Mouse (Mus musculus): ENCODE data around the gene Taok1.
"Not testable (repeated sequence)": the region's sequence is repeated elsewhere in the genome, so short reads cannot be mapped to it uniquely, and the experiment has no call there.

Taok1 gene

DNA sequence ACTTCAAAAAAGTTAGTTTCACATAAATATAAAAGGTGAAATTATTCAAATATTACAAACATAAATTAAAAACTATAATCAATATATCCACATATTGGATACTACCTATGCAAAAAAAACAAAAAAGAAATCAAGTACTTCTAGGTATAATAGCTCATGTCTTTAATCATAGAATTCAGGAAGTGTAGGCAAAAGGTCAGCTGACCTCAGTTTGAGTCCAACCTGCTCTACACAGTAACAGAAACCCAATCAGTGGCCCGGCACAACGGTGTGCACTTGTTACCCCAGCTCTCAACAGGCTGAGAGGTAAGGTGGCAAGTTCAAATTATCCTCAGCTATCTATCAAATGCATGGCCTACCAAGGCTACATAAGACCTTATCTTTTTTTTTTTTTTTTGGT lies 16.8 kb downstream of the Taok1 start:
- in situ Hi-C loops (cut with MboI; ENCODE audit: unreplicated experiment in 2 of 2), result no loop called here

DNA sequence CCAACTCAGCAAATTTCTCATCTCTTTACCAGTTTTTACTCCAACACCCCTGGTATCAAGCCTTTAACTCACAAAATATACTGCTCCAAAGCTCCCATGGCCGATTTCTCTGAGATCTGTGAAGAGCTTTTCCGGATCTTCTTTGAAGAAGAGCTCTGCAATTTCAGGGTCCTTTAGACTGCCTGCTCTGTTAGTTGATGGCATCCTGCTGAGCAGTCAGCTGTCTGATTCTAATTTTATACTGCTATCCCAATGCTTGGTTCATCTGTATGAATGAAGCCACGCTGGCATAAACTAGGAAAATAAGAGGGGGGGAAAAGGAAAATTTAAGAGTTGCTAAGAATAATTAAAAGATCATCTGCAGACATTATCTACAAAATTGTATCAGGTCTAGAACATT lies 22.4 kb downstream of the Taok1 start:
- in situ Hi-C loops (cut with MboI; ENCODE audit: unreplicated experiment in 2 of 2), result no loop called here

DNA sequence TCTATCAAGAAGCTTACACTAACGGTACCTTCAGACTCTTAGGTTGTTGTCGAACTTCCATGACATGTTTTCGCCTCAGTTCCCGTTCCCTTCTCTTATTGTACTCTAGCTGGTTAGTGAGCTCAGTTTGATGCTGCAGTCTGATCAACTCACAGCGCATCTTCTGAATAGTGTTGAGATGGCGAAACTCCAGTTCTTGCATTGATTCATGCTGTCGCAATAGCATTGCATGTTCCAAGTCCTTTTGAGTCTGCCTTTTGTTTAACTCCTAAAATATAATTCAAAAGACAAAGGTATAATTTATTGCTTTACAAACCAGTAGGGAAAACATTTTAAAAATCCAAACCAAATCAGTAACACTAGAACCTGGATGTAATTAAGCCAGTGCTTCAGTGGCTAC lies 62.4 kb downstream of the Taok1 start:
- in situ Hi-C loops (cut with MboI; ENCODE audit: unreplicated experiment in 2 of 2), result no loop called here

DNA sequence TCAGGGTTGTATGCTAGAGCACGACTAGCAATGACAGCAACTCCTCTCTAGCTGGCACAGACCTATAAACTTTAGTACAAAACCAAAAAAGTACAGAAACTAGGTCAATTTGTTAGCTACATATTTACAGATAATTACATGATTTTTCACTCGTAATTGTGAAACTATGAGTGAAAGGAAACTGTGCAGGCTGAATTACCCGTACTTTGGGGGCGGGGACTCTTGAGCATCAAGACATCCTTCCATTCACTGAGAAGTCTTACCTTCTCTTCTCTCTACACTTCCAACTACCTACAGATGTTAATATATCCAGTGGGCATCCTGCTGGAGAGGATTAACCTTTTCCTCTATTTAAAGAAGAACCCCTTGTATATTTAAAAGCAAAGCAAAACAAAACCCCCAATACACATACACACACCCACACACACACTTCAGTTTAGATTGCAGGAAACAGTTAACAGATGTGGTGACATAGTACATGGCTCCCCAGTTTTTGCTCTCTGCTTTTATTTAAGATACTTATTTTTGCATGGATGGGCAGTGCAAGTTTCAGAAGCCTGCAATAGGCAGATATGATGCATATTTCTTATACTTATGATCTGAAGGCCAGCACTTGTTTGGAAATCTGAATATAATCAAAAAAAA lies 75.3 kb downstream of the Taok1 start:
- in situ Hi-C loops (cut with MboI; ENCODE audit: unreplicated experiment in 2 of 2), result no loop called here

DNA sequence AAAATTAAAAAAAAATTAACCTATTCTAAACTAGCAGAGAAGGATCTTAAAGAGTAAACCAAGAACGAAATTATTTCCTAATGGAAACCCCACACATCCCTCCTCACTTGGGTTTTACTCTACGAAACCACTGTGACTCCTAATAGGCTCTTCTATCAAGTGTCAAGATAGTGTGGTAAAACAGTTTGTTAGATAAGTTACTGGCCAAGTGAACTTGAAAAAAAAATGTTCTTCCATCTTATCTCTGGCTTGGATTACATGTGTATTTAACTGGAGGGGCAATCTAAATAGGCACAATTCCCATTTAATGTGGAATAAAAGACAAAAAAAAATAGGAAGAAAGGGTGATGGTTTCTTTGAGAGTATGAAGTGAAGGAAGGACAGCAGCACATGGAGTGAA lies 76.8 kb downstream of the Taok1 start:
- in situ Hi-C loops (cut with MboI; ENCODE audit: unreplicated experiment in 2 of 2), result no loop called here

DNA sequence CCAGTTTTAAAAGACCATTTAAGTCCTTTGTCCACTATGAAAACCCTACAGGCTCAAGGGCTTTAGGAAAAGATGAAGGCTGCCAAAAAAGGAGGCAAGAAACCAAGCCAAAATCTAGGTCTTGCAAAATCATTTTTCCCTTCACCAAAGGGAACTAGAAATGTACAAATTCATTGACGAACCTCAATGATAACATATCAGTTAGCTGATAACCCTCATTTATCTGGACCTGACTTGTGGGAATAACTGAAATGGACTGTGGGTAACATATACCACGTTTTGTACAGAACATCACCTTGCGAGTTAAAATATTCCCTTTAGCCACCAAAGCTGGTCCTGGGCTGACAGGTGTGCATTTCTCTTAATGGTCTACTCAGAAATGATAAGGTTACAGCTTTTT lies 78.0 kb downstream of the Taok1 start:
- in situ Hi-C loops (cut with MboI; ENCODE audit: unreplicated experiment in 2 of 2), result no loop called here

DNA sequence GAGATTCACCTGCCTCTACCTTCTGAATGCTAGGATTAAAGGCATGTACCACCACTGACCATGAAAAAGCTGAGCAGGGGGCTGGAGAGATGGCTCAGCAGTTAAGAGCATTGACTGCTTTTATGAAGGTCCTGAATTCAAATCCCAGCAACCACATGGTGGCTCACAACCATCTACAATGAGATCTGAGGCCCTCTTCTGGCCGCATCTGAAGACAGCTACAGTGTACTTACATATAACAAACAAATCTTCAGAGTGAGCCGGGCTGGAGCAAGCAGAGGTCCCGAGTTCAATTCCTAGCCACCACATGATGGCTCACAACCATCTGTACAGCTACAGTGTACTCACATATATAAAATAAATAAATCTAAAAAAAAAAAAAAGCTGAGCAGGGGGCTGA lies 79.2 kb downstream of the Taok1 start:
- in situ Hi-C loops (cut with MboI; ENCODE audit: unreplicated experiment in 2 of 2), result not testable (repeated sequence)

DNA sequence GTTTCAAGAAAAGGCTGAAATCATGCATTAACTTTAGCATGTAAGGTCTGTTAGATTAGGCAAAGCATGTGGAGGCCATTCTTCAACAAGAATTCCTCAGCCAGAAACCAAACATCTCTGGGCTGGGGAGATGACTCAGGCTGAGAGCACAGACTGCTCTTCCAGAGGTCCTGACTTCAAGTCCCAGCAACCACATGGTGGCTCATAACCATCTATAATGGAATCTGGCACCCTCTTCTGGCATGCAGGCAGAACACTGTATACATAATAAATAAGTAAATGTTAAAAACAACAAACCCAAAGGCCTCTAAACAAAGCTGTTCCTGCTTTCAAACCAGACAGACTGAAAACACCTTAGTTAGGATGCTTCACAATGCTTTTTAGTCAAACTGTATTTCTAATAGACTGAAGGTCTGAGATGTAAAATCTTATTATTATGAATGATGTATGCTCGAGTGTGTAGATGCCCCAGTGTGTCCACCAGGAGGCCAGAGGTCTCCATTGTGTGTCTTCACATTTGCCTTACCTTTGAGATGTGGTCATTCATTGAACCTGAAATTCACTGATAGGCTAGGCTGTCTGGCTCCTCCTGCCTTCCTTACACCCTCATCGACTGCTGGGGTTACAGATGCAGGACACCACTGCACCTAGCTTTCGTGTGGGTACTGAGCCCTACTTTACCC lies 81.7 kb downstream of the Taok1 start:
- in situ Hi-C loops (cut with MboI; ENCODE audit: unreplicated experiment in 2 of 2), result no loop called here

DNA sequence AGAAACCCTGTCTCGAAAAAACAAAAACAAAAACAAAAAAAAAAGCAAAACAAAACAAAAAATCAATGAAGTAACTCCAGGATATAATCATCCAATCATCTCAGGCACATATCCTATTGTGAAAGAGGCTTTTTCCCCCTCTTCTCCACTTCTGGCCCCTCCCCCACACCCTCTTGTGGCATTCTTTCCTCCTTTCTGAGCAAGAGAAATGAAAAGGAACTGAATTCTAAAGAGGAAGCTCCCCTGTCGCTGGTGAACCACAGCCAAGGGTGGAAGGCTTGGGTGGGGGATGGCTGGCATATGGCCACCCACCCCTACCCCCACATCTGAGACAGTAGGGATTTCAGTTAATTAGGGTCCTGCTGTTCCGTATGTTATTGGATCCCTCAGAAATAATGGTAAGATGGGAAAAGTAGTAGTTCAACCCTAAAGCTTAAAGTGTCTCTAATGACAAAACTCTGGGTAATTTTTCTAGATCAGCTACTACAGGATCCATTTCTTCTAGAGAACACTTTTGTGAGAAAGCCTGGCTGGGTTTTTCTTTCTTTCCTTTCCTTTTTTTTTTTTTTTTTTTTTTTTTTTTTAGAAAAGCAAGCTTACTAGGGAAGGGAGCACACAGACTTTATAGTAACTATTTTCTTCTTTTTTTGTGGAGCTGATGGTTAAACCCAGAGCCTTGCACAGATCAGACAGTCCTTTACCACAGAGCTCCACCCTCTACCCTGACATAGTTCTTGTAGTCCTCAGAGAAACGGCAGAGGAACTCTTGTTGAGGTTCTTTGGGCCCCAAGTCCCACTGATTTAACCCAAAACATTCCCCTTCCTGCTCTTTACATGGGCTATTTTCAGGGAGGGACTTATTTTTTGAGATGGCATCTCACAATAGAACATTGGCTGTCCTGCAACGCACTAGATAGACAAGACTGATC lies 86.8 kb downstream of the Taok1 start:
- in situ Hi-C loops (cut with MboI; ENCODE audit: unreplicated experiment in 2 of 2), result no loop called here

DNA sequence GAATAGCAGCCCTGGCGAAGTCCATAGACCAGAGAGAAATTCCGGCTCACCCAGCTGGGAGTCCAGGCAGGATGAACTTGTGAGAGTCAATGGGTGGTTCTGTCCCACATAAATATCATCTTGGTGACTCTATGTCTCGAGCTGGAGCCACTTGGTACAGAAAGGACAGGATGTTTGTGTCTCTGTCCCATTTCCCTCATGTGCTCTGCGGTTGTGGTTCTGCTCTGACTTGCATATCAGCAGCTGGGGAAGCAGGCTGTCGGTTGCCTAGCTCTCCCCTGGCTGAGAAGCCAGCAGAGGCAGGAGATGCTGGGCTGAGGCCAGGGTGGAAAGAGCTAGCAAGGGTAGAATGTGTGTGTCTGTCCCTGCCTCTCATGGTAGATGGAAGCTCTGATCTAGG lies 88.6 kb downstream of the Taok1 start, which contains the start of gene Gm10392:
TSS of gene Gm10392 (minus strand) at position 156 of the 400 bp plus-strand sequence.
- in situ Hi-C loops (cut with MboI; ENCODE audit: unreplicated experiment in 2 of 2), result no loop called here

DNA sequence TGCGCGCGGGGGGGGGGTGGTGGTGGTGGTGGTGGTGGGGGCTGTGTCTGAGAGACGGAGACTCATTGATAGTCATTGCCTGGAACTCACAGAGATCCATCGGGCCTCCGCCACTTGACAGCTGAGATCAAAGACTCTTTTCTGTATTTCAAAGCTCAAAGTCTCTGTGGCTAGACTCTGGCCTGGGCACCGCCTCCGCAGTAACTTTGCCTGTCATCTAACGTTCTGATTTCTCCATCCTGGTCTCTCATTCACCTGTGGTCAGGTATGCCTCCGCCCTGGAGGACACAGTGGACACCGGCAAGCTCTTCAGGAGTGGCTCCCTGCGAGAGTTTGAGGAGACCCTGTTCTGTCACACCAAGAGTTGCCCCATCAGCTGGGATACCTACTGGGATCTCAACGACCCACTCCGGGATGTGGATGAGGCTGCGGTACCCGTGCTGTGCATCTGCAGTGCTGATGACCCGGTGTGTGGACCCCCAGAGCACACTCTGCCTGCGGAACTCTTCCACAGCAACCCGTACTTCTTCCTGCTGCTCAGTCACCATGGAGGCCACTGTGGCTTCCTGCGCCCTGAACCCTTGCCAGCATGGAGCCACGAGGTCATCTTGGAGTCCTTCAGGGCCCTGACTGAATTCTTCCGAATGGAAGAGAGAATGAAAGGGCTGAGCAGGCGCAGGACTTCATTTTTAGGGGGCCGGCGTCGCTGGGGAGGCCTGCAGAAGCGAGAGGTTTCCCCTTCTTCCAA lies 89.4 kb downstream of the Taok1 start:
- in situ Hi-C loops (cut with MboI; ENCODE audit: unreplicated experiment in 2 of 2), result no loop called here

DNA sequence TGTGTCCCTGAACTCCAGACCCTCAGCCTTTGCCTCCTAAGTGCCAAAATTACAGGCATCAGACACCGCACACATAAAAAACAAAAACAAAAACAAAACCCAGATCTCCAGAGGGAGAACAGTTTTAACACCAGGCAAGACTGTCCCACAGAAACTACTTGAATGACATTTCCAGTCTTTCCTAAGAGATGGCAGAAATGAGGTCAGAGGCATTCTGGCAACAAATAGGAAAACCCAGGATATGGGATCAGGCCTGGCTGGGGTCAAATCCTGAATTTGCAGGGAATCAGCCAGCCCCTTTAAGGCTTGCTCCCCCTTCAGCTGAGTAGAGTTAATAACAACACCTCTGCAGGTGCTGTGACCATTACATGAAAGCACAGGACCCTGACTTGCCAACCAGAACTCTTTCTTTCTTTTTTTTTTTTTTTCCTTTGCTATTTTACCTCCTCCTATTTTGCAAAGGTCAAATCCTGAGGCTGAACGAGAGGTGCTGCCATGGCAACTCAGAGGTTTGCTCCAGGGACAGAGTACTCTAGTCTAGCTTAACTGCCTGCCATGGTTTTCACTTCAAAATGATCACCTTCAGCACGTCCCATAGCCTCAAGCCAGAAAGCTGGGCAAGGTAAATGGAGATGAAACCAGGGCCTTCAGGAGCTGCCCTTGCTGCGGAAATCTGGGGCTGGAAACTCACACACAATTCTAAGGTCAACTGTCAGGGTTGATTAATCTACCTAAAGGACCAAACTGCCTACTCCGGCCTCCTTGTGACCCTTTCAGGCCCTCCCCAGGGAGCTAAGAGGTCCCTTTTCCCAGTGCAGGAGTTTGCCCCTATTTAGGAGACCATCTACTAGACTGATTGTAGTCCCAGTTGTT lies 90.8 kb downstream of the Taok1 start:
- in situ Hi-C loops (cut with MboI; ENCODE audit: unreplicated experiment in 2 of 2), result no loop called here

DNA sequence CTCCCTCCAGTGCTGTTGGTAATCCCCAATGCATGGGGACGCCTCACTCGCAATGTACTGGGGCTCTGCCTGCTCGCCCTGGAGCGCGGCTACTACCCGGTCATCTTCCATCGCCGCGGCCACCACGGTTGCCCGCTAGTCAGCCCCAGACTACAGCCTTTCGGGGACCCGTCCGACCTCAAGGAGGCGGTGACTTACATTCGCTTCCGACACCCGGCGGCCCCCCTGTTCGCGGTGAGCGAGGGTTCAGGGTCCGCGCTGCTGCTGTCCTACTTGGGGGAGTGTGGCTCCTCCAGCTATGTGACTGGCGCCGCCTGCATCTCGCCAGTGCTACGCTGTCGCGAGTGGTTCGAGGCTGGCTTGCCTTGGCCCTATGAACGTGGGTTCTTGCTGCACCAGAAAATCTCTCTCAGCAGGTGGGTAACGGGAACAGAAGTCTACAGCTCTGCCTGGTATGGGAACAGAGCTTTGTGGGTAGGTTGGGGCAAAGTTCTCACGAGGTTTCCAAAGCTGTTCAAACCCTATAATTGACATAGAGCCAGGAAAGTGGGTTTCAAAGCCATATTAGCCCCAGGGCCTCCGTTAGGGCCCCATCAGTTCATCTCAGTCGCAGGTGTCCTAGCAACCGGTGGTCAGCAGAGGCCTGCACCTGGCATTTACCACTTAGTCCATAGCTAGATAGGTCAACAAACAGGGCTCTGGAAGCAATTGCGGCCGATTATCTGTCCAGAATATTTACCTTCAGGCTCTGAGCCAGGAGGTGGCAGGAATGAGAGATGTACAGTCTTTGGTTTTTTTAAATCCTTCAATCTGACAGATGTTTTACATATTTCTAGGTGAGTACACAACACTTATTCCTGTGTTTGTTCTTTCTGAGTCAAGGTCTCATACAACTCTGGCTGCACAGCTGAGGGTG lies 91.7 kb downstream of the Taok1 start, which contains the start of gene Trp53i13:
TSS of gene Trp53i13 (minus strand) at position 344 of the 916 bp plus-strand sequence.
- in situ Hi-C loops (cut with MboI; ENCODE audit: unreplicated experiment in 2 of 2), result no loop called here

DNA sequence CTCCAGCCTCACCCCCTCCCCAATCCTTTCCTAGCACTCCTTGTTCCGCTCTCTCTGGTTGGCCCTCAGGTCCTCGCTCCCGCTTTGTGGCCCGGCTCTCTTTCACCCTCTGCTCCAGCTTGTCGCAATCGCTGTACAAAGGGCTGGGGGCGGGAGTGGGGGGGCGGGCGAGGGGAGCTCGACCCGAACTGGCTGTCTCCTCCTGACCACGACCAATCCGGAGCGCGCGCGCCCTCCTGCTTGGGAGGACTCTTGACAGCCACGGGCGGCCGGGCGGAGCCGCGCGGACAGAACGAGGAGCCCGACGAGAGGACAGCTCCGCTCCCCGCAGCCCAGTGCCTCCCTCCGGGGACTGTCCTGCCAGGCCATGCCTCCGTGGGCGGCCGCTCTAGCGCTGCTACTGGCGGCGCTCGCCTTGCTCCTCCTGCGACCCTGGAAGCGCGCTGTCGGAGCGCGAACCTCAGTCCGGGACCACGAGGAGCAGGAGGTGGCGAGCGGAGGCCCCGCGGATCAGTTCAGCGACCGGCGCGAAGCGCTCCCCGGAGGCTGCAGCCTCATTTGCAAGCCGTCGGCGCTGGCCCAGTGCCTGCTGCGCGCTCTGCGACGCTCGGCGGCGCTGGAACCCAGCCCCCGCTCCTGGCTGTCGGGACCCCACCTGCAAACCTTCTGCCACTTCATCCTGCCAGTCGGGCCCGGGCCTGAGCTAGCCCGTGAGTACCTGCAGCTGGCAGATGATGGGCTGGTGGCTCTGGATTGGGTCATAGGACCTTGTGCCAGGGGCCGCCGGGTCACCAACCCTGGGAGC lies 92.6 kb downstream of the Taok1 start, which contains the start of gene Abhd15:
TSS of gene Abhd15 (plus strand) at position 290 of the 805 bp plus-strand sequence.
- in situ Hi-C loops (cut with MboI; ENCODE audit: unreplicated experiment in 2 of 2), result loop anchor here in 1 of 2 experiments (5.0 kb wide), 1 partner anchor 97 kb away; no protein-coding TSS in a partner anchor

DNA sequence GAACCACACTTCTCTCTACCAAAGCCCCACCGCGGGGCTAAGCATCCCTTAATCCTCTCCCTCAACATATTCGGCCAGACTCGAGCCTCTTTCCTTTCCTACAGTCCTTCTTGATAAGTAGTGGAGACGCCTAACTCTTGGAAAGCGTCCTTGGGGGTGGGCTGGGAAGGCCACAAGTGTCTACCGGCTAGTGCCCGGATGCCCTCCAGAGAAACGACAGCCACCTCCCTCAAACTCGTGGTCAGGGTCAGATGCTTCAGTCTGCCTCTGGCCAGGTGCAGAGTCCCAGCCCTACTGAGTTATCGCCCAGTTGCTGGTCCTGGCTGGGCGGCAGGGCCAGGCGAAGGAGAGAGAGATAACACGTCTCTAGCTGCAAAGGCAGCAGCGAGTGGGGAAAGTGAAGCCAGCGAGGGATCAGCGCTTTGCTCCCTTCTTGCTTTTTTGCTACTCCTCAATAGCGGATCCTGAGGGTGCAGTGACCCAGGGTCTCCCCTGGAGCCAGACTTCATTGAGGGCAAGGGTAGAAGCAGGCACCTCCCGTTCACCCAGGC lies 93.3 kb downstream of the Taok1 start:
- in situ Hi-C loops (cut with MboI; ENCODE audit: unreplicated experiment in 2 of 2), result loop anchor here in 1 of 2 experiments (5.0 kb wide), 1 partner anchor 98 kb away; no protein-coding TSS in a partner anchor

DNA sequence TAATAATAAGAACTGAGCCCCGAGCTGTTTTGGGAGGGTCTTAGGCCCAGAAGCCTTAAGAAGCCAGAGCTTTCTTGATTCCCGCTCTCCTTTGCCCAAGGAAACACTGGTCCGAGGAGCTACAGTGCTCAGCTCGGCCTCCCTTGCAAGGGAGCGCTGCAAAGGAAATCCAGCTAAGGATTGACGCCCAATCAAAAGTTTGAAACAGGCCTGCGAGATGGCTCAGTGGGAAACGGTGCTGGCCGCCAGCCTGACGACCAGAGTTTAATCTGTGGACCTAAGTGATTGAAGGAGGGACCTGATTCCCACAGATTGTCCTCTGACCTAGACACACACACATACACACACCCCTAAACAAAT lies 93.8 kb downstream of the Taok1 start:
- in situ Hi-C loops (cut with MboI; ENCODE audit: unreplicated experiment in 2 of 2), result loop anchor here in 1 of 2 experiments (5.0 kb wide), 1 partner anchor 99 kb away; no protein-coding TSS in a partner anchor
